Mouse (Mus musculus) small intestine, adult 2 months (tissue): ENCODE measurements at regions not wholly inside any gene's neighbourhood (a gene's known extent, or its start where the extent isn't known, plus 50 kb on each side); places are given as distances from the start of the nearest gene placed in this dataset.

Source experiments
- H3K27ac ChIP-seq: fragments of 200-500 bp; 2 replicates; pipeline ENCODE4 v1.5.1; 2012; ENCODE audit warnings: low read depth, low read length, control low read depth, inconsistent platforms; ENCODE audit not compliant: insufficient read depth
- H3K27me3 ChIP-seq: fragments of 200-500 bp; 2 replicates; pipeline ENCODE4 v1.6.1; 2012; ENCODE audit warnings: mild to moderate bottlenecking, moderate library complexity, low read length, inconsistent platforms; ENCODE audit not compliant: control insufficient read depth, insufficient read depth
- H3K36me3 ChIP-seq: fragments of 200-500 bp; 2 replicates; pipeline ENCODE4 v1.6.1; 2012; ENCODE audit warnings: mild to moderate bottlenecking, low read length, control low read depth, inconsistent platforms; ENCODE audit not compliant: control insufficient read depth, insufficient read depth
- H3K4me1 ChIP-seq: fragments of 200-500 bp; 2 replicates; pipeline ENCODE4 v1.6.1; 2012; ENCODE audit warnings: low read length, inconsistent platforms, mixed read lengths; ENCODE audit not compliant: control insufficient read depth, insufficient read depth, insufficient read length
- H3K4me3 ChIP-seq: fragments of 200-500 bp; 2 replicates; pipeline ENCODE4 v1.5.1; 2012; ENCODE audit warnings: low read depth, mild to moderate bottlenecking, control low read depth, inconsistent platforms, low read length, moderate library complexity
- CTCF ChIP-seq: fragments of 200-500 bp; IDR thresholded peaks from 2 replicates; pipeline ENCODE4 v1.5.1; 2012; ENCODE audit warnings: low read depth, mild to moderate bottlenecking, control low read depth, inconsistent platforms, low read length, moderate library complexity, mixed read lengths; ENCODE audit not compliant: insufficient replicate concordance, insufficient read length; ENCODE audit errors: extremely low read depth
- POLR2A ChIP-seq: fragments of 200-500 bp; IDR thresholded peaks from 2 replicates; pipeline ENCODE4 v1.6.1; 2012; ENCODE audit warnings: low read depth, mild to moderate bottlenecking, control low read depth, inconsistent platforms, low read length, moderate library complexity
- WGBS: fragments of 180-500 bp; shearing (Covaris S2); methylation state at CpG from one replicate; pipeline ENCODE4 v1.1.7; 2018; 5-methylcytosine and 5-hydroxymethylcytosine counted together

GRCm38 (mm10) chr9:17664113-17664512, 627.8 kb upstream of the Chordc1 start:
- Histone ChIP-seq H3K27ac (no peak overlapping the region), H3K27me3 (no peaks in the 10 kb centered on the region), H3K4me3 (no peak overlapping the region), H3K4me1 (no peaks in the 10 kb centered on the region), H3K36me3 (no peaks in the 10 kb centered on the region)
- 55% methylated on average over 1 of the region's 1 CpGs for WGBS
- TF ChIP-seq POLR2A (no peak), CTCF (no peak)

GRCm38 (mm10) chr9:17668260-17668659, 623.7 kb upstream of the Chordc1 start:
- Histone ChIP-seq H3K4me3 (no peak overlapping the region), H3K27ac (no peak overlapping the region), H3K36me3 (no peaks in the 10 kb centered on the region), H3K4me1 (no peaks in the 10 kb centered on the region), H3K27me3 (no peaks in the 10 kb centered on the region)
- 55% methylated on average over 1 of the region's 1 CpGs for WGBS
- TF ChIP-seq CTCF (no peak), POLR2A (no peak)

- TF ChIP-seq POLR2A (no peak), CTCF (no peak)
- H3K27ac ChIP-seq, result peak overlapping the region; percentile 86; the same call in 1 of the 2 replicates
- H3K4me3 ChIP-seq, result no peak overlapping the region
- H3K27me3 ChIP-seq, result no peaks in the 10 kb centered on the region
- no peaks in the 10 kb centered on the region for H3K36me3 ChIP-seq
- no peaks in the 10 kb centered on the region for H3K4me1 ChIP-seq
- 24% methylated on average over 1 of the region's 1 CpGs for WGBS
These were observed 616.4 kb upstream of the Chordc1 start for GRCm38 (mm10) chr9:17675519-17675918.
